Mouse (Mus musculus) ZHBTc4 (cell line): ENCODE measurements around the gene Crip1.

ENCODE experiments used
- DNase-seq: peaks from one replicate; pipeline ENCODE4 v3.0.0-alpha.2; 2011; ENCODE audit warnings: low read depth, low spot score

The Crip1 gene

GRCm38 (mm10) chr12:113145591-113145990 is 525 bp upstream of the Crip1 start:
- DNase-seq = no peak

GRCm38 (mm10) chr12:113147481-113147880 is 1.4 kb downstream of the Crip1 start:
- DNase-seq = no peak

- DNase-seq = peak; percentile 83
Measured at GRCm38 (mm10) chr12:113148381-113149035, 2.4 kb downstream of the Crip1 start.

GRCm38 (mm10) chr12:113149341-113149740 is 3.2 kb downstream of the Crip1 start:
- no peak for DNase-seq

DNA sequence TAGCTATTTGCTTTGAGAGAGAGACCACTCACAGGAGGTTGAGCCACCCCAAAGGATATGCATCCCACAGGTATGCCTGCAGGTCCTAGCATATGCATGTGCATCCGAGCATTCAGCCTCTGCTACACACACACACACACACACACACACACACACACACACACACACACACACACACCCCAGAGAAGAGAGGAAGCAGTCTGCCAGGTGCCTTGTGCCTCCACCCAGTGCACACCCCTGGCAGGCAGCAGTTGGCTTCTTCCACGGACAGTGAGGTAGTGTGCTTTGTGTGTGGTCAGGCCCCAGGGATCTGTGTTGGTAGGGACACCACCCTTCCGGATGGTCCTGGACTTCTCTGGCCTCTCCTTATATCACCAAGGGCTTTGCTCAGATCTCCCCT is 3.8 kb downstream of the Crip1 start:
- no peak for DNase-seq

- no peak for DNase-seq
Measured at GRCm38 (mm10) chr12:113150591-113150990, 4.5 kb downstream of the Crip1 start.

- DNase-seq = no peak
Measured at GRCm38 (mm10) chr12:113151046-113151445, 4.9 kb downstream of the Crip1 start.

- no peak for DNase-seq
Measured at GRCm38 (mm10) chr12:113151661-113152271, 5.7 kb downstream of the Crip1 start.

- DNase-seq = peak; percentile 66
Measured at GRCm38 (mm10) chr12:113152272-113152661, 6.2 kb downstream of the Crip1 start.

GRCm38 (mm10) chr12:113152991-113153525 is 6.9 kb downstream of the Crip1 start:
- no peak for DNase-seq

DNA sequence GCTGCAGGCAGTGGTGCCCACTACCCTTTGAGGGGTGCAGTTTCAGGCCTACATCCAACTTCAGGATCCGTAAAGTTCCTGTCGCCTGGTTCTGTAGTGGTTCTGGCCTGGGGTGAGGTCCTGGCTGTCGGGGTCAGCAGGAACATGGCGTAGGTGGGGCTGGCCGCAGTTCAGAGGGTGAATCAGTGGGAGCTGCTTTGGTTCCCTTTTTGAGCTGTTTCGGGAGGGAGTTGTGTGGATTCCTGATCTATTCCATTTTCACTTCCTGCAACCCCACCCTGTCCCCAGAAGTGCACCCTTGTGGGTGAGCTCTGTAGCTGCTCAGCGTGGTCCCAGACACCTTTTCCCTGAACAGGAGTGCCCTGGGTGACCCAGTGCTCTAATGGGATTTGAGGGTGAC is 7.9 kb downstream of the Crip1 start:
- DNase-seq = no peak

GRCm38 (mm10) chr12:113154747-113155075 is 8.6 kb downstream of the Crip1 start:
- no peak for DNase-seq

GRCm38 (mm10) chr12:113155076-113155771 is 9.1 kb downstream of the Crip1 start:
- DNase-seq = no peak

- peak; percentile 100 for DNase-seq
Measured at GRCm38 (mm10) chr12:113155887-113156539, 9.9 kb downstream of the Crip1 start, which contains the start of gene Tedc1. Tedc1 (plus strand) TSS chr12:113156421.

GRCm38 (mm10) chr12:113156540-113156929 is 10.4 kb downstream of the Crip1 start:
- DNase-seq = peak; percentile 94

DNA sequence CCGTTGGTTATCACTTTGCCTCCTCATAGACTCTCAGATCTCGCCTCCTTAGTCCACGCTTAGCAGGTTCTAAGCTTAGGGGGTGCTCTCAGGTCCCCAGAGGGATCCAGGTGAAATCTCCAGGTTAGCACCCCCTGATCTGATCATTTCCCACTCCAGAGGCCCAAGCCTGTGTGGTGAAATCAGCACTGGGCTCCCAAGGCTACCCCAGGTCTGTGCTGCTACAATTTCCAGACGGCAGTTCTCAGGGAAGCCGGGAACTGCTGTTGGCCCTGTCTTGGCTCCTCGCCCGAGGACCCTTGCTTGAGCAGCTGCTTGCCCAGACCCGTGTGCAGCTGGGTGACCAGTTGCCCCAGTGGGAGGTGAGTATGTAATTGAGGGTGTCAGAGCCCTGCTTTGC is 10.9 kb downstream of the Crip1 start:
- no peak for DNase-seq

DNA sequence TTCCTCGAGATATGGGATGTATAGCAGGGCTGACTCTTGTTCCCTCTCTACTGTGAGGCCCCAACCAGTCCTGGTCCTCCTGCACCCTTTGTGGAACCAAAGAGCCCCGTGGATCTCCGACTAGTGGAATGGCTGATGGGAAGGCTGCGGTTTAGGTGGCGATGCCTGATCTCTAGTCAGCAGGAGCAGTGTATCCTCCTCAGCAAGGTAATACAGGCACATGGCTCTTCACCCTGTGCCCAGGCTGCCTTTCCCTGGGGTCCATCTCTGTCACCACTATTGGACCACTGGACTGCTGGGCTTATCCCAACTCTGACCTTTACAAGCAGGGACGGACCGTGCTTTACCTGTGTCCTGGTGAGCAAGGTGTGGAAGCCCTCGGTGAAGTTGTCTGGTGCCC is 11.4 kb downstream of the Crip1 start:
- DNase-seq = no peak

DNA sequence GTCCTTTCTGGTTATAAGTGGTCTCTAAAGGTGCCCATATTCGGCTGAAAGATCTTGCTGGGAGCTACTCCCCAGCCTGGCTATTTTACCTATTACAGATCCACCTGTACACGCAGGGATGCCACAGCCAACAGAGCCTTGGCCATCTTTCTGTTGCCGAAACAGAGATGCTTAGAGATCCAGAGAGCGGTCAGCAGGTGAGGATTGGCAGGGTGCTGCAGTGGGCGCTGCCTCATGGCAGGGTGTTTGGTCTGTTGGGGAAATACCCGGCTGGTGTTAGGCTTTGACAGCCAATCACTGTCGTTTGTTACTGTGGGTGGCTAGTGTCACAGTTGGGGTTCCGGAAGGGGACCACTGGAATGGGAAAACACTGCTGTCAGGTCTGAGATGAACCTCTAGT is 11.9 kb downstream of the Crip1 start:
- DNase-seq = no peak

GRCm38 (mm10) chr12:113163561-113164006 is 17.5 kb downstream of the Crip1 start:
- no peak for DNase-seq

DNA sequence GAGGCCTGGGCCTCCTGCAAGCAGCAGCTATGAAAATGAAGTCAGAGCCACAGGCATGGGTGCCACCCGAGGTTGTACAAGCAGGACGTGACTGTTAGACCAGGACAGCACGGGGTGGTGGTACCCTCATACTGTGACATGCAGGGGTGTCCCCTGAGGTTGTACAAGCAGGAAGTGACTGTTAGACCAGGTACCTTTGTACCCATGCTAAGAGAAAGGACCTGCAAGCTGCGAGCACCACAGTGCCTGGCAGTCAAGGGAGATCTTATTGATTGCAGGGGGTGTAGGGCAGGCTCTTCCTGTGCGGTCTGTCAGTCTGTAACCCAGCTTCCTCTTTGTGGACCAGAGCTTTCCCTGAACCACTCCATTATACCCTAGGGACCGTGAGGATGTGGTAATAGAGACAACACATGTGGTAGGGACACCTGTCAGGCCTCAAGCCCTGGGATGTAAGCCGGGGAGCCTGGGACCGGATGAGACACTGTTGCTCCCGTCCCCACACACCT is 22.0 kb downstream of the Crip1 start:
- DNase-seq = no peak

DNA sequence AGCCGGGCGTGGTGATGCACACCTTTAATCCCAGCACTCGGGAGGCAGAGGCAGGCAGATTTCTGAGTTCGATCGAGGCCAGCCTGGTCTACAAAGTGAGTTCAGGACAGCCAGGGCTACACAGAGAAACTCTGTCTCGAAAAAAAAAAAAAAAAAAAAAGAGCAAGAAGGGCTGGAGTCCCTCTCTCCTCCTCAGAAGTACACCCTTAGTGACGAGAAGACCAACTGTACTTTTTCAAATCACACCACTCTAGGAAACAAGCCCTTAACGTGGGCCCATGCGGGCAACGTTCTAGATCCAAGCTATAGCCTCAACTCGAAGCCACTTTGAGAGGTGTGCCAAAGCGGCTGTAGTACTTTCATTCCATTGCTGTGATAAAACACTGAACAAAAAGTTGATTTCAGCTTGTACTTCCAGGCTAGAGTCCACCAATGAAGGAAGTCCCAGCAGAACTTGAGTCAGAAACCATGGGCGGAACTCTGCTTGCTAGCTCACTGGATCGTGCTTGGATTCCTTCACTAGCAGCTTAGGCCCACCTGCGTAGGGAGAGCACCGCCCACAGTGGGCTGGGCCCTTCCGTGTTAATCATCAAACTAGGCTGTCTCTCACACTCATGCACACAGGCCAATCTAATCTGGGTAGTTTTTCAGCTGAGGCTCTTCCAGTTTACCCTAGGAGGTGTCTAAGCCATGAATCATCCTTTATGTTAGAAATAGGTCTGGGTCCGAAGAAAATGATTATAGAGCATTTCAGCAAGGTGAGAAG is 31.0 kb downstream of the Crip1 start:
- DNase-seq = peak; percentile 62
